Mouse (Mus musculus): ENCODE data around the gene Isy1.

DNA sequence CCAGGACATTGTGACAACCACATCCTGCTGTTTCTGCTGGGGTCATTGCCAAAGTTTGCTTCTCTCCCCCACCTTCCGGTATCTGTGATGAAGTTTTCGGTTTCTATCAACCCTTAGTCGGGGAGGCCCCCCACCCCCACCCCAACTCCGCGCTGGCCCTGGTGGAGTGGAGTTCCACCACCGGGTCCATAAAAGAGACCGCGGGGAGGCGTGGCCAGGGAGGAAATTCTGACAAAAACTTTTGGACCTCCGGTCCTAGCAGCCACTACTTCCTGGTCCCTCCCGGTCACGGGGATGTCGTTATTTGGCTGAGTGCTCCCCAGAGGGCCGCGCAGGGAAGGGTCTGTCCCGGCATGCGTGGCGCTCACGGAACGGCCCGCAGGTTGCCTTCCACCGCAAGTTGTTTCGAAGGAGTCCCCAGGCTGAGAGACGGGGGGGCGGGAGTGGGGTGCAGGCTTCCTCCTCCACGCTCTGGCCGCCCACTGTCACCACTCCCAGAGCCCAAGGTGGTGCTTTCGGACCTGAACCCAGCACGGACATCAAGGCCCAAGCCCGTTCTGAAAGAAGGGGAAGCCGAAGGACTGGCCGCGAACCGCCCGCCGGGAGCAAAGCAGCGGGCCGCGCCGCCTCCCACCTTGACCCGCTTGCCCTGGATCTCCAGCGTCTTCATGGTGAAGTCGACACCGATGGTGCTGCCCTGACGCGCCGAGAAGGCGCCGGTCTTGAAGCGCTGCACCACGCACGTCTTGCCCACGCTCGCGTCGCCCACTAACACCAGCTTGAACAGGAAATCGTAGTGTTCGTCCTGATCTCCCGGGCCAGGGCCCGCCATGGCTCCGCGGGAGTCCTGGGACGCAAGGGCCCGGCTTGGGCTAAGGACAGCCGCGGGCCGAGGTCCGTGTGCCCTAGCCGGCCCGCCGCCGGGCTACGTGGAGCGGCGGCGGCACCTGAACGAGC, 27.6 kb downstream of the Isy1 start:
- TF ChIP-seq CTCF (IDR thresholded peaks at IDR 0.05; ENCODE audit: low read depth, low read length): no peak
- peak; percentile 63; the same call in 1 of the 2 replicates for TF ChIP-seq POLR2A (IDR thresholded peaks at IDR 0.05; ENCODE audit: extremely low read depth, insufficient read depth, low read length)

Data from liver, adult 2 months (tissue).